Mouse (Mus musculus) ES-Bruce4 (cell line): Measurements from ENCODE around the gene Specc1.

Experiments used
- CTCF ChIP-seq: IDR thresholded peaks from one replicate; pipeline ENCODE4 v1.8.1; 2011; ENCODE audit warnings: low read depth, low read length
- POLR2A ChIP-seq: IDR thresholded peaks from one replicate; pipeline ENCODE4 v1.8.1; 2011; ENCODE audit warnings: low read length; ENCODE audit not compliant: insufficient read depth

- no peak for TF ChIP-seq CTCF
- no peak for TF ChIP-seq POLR2A
Observed at GRCm38 (mm10) chr11:62213384-62213989, 256.9 kb downstream of the Specc1 start.
